Mouse (Mus musculus) lung, embryonic 16.5 days (tissue): ENCODE data around the gene Cyp3a59. TPM values are rescaled to one million over a fixed set of nuclear protein-coding genes. Genes with fewer than 3 reads are reported as not detected.
"Not testable (repeated sequence)": the region's sequence is repeated elsewhere in the genome, so short reads cannot be mapped to it uniquely, and the experiment has no call there.

Source experiments
- ATAC-seq: fragments of 200-750 bp; cut with Nextera tagmentation; 2 replicates; pipeline ENCODE4 v1.8.0; 2017; ENCODE audit warnings: low read depth, mild to moderate bottlenecking, moderate library complexity
- H3K27ac ChIP-seq: fragments of 300-500 bp; sonication (generic); 2 replicates; pipeline ENCODE4 v1.5.1; 2014; ENCODE audit warnings: mild to moderate bottlenecking, control low read depth, low read length
- H3K27me3 ChIP-seq: fragments of 300-500 bp; sonication (generic); 2 replicates; pipeline ENCODE4 v1.6.1; 2014; ENCODE audit warnings: low read depth, low read length, mixed read lengths; ENCODE audit not compliant: control insufficient read depth, insufficient read depth
- H3K36me3 ChIP-seq: fragments of 300-500 bp; sonication (generic); 2 replicates; pipeline ENCODE4 v1.6.1; 2014; ENCODE audit warnings: low read length; ENCODE audit not compliant: control insufficient read depth, insufficient read depth
- H3K4me1 ChIP-seq: fragments of 300-500 bp; sonication (generic); replicated peaks from 2 replicates; pipeline ENCODE4 v1.6.1; 2014; ENCODE audit warnings: low read length, mixed read lengths; ENCODE audit not compliant: control insufficient read depth, insufficient read depth
- H3K4me2 ChIP-seq: fragments of 300-500 bp; sonication (generic); 2 replicates; pipeline ENCODE4 v1.6.1; 2014; ENCODE audit warnings: low read depth, low read length, control low read depth
- H3K4me3 ChIP-seq: fragments of 300-500 bp; sonication (generic); 2 replicates; pipeline ENCODE4 v1.5.1; 2014; ENCODE audit warnings: mild to moderate bottlenecking, low read length, control low read depth
- H3K9ac ChIP-seq: fragments of 300-500 bp; sonication (generic); 2 replicates; pipeline ENCODE4 v1.6.1; 2014; ENCODE audit warnings: low read length, control low read depth
- H3K9me3 ChIP-seq: fragments of 300-500 bp; sonication (generic); 2 replicates; pipeline ENCODE4 v1.6.1; 2016; ENCODE audit warnings: low read length; ENCODE audit not compliant: control insufficient read depth
- WGBS: fragments of 180-500 bp; shearing (Covaris S2); extraction: QIAGEN DNeasy Blood & Tissue Kit; methylation state at CpG from one replicate; pipeline ENCODE4 v1.1.7; 2014; 5-methylcytosine and 5-hydroxymethylcytosine counted together
- polyA plus RNA-seq: library from polyadenylated mRNA; unstranded; fragments of >200 nt; fragmentation: Nextera tagmentation; extraction: Ambion mirVana; gene quantifications from 2 replicates; pipeline ENCODE4 v1.2.1, GENCODE M21; 2015

Gene Cyp3a59
- not detected in 2 replicates for polyA plus RNA-seq

DNA sequence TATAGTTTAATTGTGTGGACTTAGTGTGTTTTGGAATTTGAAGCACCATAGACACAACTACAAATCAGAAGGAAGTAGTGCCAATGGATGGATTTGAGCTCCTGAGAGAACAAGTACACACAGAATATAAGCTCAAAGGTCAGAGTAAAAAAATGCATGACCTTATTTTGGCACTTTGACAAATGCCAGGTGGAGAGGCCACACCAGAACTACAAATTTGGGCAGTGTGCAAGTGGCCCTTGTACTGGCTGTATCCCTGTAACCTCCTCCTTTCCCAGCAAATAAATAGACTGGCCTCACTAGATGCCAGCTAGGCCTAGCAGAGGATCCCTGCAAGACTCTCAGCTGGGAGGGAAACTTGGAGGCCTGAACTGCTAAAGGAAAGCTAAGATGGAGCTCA lies at the start of gene Cyp3a59:
Gene Cyp3a59, plus strand, starts transcription at position 313 of the 400 bp plus-strand sequence.
- not testable (repeated sequence) for H3K36me3 ChIP-seq, H3K27ac ChIP-seq, ATAC-seq, H3K9me3 ChIP-seq, H3K4me1 ChIP-seq, H3K9ac ChIP-seq, H3K4me3 ChIP-seq, H3K27me3 ChIP-seq, H3K4me2 ChIP-seq

DNA sequence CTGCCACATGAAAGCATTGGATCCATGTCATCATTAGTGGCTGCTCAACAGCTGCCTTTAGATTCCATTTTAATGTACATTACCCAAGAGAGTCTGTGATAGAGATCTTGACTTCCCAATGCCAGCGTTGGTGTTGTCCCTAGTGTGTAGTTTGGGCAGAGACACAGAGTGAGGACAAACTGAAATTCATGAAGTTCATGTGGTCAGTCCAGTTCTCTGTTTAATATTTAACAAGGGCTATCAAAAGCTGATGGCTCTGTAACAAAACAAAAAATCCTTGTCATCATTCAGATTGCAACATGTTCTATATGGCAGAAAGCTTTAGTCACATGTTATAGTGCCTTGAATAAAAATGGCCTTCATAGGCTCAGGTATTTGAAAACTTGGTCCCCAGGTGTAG lies 9.0 kb upstream of the Cyp3a59 start:
- Histone ChIP-seq H3K27ac (no peak overlapping the region), H3K27me3 (no peaks in the 10 kb centered on the region), H3K9me3 (peaks cover 2% of the 10 kb centered on the region; the same call in 1 of the 2 replicates), H3K9ac (no peak overlapping the region), H3K36me3 (no peaks in the 10 kb centered on the region), H3K4me1 (no peaks in the 10 kb centered on the region), H3K4me2 (no peak overlapping the region), H3K4me3 (no peak overlapping the region)
- 43% methylated on average over 1 of the region's 1 CpGs for WGBS
- ATAC-seq = no peak

DNA sequence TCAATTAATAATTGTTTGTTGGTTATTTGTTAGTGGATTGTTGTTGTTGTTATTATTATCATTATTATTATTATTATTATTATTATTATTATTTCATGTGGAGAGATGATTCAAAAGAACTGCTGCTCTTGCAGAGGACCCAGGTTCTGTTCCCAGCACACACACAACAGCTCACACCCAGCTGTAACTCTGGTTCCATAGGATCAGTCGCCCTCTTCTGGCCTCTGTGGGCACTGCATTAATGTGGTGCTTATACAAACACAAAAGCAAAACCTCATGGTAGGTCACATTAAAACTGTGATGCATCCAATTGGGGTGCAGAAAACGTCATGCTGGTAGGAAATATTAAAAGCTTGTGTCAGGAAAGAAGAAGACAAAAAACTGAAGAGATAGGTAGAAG lies 68.8 kb downstream of the Cyp3a59 start:
- Histone ChIP-seq H3K27me3 (no peaks in the 10 kb centered on the region), H3K4me3 (no peak overlapping the region), H3K27ac (no peak overlapping the region), H3K4me2 (no peak overlapping the region), H3K36me3 (no peaks in the 10 kb centered on the region), H3K4me1 (no peaks in the 10 kb centered on the region), H3K9me3 (no peaks in the 10 kb centered on the region), H3K9ac (no peak overlapping the region)
- 39% methylated on average over 2 of the region's 2 CpGs for WGBS
- no peak for ATAC-seq

DNA sequence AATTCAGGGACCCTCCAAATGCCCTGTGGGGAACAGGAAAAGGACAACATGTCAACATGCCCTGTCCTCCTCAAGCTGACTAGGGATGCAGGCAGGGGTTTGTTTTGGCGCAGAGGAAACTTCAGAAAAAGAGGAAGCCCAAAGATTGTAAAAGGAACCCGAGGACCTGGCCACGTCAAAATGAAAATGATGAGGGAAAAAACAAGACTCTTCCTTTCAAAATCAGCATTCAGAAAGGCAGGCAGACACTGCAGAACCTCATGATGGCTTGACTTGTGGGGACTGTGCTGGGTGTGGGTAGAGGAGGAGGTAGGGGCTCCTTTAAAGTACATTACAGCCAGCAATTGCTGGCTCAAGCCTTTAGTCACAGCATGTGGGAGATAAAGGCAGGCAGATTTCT lies 71.4 kb downstream of the Cyp3a59 start:
- H3K4me1 ChIP-seq = no peaks in the 10 kb centered on the region
- no peak overlapping the region for H3K9ac ChIP-seq
- H3K36me3 ChIP-seq = no peaks in the 10 kb centered on the region
- no peak overlapping the region for H3K4me3 ChIP-seq
- 67% methylated on average over 3 of the region's 3 CpGs for WGBS
- H3K27ac ChIP-seq = no peak overlapping the region
- H3K27me3 ChIP-seq = no peaks in the 10 kb centered on the region
- H3K4me2 ChIP-seq = no peak overlapping the region
- no peaks in the 10 kb centered on the region for H3K9me3 ChIP-seq
- no peak for ATAC-seq

DNA sequence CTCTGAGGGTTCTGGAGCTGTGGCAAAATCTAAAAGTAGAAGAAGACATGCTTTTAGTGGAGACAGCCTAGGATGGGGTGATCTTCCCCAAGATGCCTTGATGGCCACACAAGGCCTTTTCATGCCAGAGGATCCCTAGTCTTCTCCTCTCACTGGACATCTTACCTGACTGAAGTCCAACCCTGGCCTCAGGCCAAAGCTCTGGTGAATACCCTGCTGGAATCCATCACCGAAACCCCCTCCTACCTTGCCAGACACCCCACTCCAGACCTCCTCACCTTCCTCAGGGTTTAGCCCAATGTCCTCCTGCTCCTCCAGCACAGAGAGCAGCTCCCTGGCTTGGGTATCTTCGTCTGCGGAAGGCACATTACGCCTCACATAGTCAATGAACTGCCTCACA lies 79.3 kb downstream of the Cyp3a59 start:
- H3K4me3 ChIP-seq, H3K9me3 ChIP-seq, H3K4me2 ChIP-seq, ATAC-seq, H3K27ac ChIP-seq, H3K9ac ChIP-seq, H3K36me3 ChIP-seq, H3K27me3 ChIP-seq, H3K4me1 ChIP-seq: not testable (repeated sequence)
- 87% methylated on average over 4 of the region's 4 CpGs for WGBS

DNA sequence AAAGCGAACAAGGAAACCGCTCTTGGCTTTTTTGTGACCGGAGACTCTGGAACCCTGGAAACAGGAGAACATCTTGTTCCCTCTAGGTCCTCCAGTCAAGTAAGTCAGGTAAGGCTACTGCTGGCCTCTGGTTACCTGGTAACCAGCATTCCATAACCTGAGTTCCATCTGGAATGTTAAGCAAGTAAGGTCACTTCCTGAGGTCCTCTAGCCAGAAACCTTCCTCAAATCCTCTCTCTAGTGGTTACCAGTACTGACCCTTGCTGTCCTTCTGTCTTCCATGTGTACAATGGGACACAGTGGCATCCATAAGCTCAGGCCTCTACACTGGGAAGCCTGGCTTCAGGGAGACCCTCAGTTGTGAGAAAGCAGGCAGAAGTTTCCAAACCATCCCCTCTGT lies 81.4 kb downstream of the Cyp3a59 start, which contains the start of gene Gm5565:
Gene Gm5565, minus strand, starts transcription at position 101 of the 400 bp plus-strand sequence.
- H3K27ac ChIP-seq, H3K9ac ChIP-seq, ATAC-seq, H3K4me2 ChIP-seq, H3K27me3 ChIP-seq, H3K4me1 ChIP-seq, H3K9me3 ChIP-seq, H3K4me3 ChIP-seq, H3K36me3 ChIP-seq: not testable (repeated sequence)
- 95% methylated on average over 3 of the region's 3 CpGs for WGBS

Other genes starting within 250 kb of the Cyp3a59 start
- 0.10 and 0.54 TPM in 2 replicates for gene Cyp3a11, start 199.3 kb upstream of the Cyp3a59 start, polyA plus RNA-seq
- not detected in 2 replicates for gene Cyp3a25, start 69.6 kb upstream of the Cyp3a59 start, polyA plus RNA-seq
- gene Gm5565, start 81.3 kb downstream of the Cyp3a59 start, polyA plus RNA-seq = not detected in 2 replicates
- gene Gm6309, start 91.5 kb downstream of the Cyp3a59 start, polyA plus RNA-seq = not detected in 2 replicates
- gene 1700001J03Rik, start 106.0 kb downstream of the Cyp3a59 start, polyA plus RNA-seq = 0.34 TPM in 1 of 2 replicates, not detected in the other
- 55.9 and 59.5 TPM in 2 replicates for gene Rnf6, start 142.3 kb downstream of the Cyp3a59 start, polyA plus RNA-seq
- gene Cdk8, start 152.0 kb downstream of the Cyp3a59 start, polyA plus RNA-seq = 8.4 and 8.8 TPM in 2 replicates